Mouse (Mus musculus): ENCODE measurements around the gene Crb3.
"Not testable (repeated sequence)": the region's sequence is repeated elsewhere in the genome, so short reads cannot be mapped to it uniquely, and the experiment has no call there.

The Crb3 gene

GRCm38 (mm10) chr17:57048816-57049215 is 10.1 kb upstream of the Crb3 start:
- DNase-seq (ENCODE audit: low read depth, low spot score), result no peak
- H3K36me3 ChIP-seq (ENCODE audit: control insufficient read depth, insufficient read depth, low read length, poor library complexity, severe bottlenecking), result no peaks in the 10 kb centered on the region
- no peaks in the 10 kb centered on the region for H3K27me3 ChIP-seq (ENCODE audit: control insufficient read depth, insufficient read depth, low read length, poor library complexity, severe bottlenecking)

- not testable (repeated sequence) for H3K27me3 ChIP-seq (ENCODE audit: control insufficient read depth, insufficient read depth, low read length, poor library complexity, severe bottlenecking); H3K36me3 ChIP-seq (ENCODE audit: control insufficient read depth, insufficient read depth, low read length, poor library complexity, severe bottlenecking)
- peak; percentile 67 for DNase-seq (ENCODE audit: low read depth, low spot score)
Observed at GRCm38 (mm10) chr17:57051679-57052078, 7.2 kb upstream of the Crb3 start.

DNA sequence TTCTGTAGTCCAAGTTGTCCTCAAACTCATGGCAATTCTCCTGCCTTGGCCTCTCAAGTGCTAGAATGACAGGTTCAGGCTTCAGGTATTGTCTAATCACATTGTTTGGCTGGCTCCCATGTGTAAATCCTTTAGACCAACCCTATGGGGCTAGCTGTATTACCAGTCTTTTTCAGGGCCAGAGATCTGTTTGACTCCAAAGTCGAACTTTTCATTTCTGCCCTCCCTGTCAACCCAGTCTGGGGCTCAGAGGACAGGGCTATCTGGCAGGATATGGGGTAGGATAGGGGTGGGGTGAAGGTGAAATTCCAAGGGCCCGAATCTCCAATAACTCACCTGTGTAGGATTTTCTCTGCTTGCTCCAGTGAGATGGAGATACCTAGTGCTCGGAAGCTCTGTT is 2.7 kb upstream of the Crb3 start:
- Histone ChIP-seq H3K27me3 (ENCODE audit: control insufficient read depth, insufficient read depth, low read length, poor library complexity, severe bottlenecking) (no peaks in the 10 kb centered on the region), H3K36me3 (ENCODE audit: control insufficient read depth, insufficient read depth, low read length, poor library complexity, severe bottlenecking) (no peaks in the 10 kb centered on the region)
- DNase-seq (ENCODE audit: low read depth, low spot score), result no peak

GRCm38 (mm10) chr17:57059486-57059977 is 627 bp downstream of the Crb3 start, which contains the start of gene Slc25a23:
TSS of gene Slc25a23 (minus strand) at chr17:57059863.
- peak; percentile 50 for DNase-seq (ENCODE audit: low read depth, low spot score)
- Histone ChIP-seq H3K27me3 (ENCODE audit: control insufficient read depth, insufficient read depth, low read length, poor library complexity, severe bottlenecking) (no peaks in the 10 kb centered on the region), H3K36me3 (ENCODE audit: control insufficient read depth, insufficient read depth, low read length, poor library complexity, severe bottlenecking) (no peaks in the 10 kb centered on the region)

DNA sequence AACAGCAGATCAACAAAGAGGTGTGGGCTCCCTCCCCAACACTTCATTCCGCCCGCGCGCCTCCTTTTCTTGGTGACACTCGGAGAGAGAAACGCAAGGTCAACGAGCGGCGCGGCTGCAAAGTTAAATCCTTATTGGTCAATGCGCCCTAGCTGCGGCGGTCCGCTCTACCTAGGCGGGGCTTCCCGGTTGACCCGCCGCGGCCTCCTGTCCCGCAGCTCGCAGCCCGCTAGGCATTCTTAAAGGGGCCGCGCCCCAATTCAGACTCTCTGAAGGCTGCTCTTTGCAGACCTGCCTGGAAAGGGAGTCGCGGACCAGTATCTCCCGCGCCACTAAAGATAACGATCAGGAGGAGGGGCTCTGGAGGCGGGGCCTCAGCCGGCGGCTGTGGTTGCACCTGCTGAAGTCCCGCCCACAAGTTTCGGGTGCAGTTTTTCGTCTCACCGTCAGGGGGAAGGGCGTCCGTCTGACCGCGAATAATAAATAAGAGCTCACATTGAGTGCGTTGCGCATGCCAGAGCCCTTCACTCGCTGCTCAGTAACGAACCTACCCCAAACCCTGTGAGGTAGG is 1.4 kb downstream of the Crb3 start:
- H3K36me3 ChIP-seq (ENCODE audit: control insufficient read depth, insufficient read depth, low read length, poor library complexity, severe bottlenecking), result no peaks in the 10 kb centered on the region
- DNase-seq (ENCODE audit: low read depth, low spot score), result peak; percentile 97
- H3K27me3 ChIP-seq (ENCODE audit: control insufficient read depth, insufficient read depth, low read length, poor library complexity, severe bottlenecking), result no peaks in the 10 kb centered on the region

DNA sequence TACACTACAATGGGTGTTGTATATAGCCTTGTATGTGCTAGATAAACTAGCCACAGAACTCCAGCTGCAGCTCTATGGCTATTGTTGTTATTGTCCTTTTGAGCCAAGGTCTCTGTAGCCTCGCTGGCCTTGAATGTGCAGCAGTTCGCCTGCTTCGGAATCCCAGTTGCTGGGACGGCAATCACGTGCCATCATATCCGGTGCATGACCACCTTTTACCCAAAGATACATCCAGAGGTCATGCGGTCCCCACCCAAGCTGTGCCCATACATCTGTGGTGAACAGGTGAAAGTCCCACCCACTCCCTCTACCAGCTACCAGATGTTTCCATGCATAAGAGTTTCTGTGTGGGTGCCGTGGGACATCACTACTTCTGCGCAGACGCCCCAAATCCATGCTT is 2.2 kb downstream of the Crb3 start:
- peaks cover 1% of the 10 kb centered on the region; the same call in 1 of the 2 replicates for H3K36me3 ChIP-seq (ENCODE audit: control insufficient read depth, insufficient read depth, low read length, poor library complexity, severe bottlenecking)
- peak; percentile 66 for DNase-seq (ENCODE audit: low read depth, low spot score)

DNA sequence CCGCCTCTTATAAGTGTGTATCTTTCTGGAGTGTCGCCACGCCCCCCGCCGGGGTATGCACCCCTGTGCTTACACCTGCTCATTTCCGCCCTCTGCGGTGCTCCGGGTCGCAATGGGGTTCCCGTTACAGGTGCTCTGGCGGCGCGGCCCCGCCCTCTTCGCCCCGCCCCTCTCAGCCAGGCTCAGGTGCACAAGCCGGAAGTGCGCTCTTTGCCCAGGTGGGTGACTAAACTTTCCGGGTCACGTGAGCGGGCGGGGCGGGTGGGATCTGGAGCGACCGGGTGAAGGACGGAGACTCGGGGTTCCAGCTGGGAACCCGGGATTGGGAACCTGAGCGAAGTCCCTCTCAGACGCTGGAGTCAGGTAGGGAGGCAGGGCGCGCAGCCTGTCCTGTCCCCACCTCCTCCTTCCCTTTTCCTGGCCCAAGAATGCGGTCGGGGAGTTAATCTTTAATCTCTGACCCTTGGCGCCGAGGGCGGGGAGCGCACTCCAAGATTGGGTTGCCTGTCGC is 3.2 kb downstream of the Crb3 start:
- H3K36me3 ChIP-seq (ENCODE audit: control insufficient read depth, insufficient read depth, low read length, poor library complexity, severe bottlenecking), result peaks cover 4% of the 10 kb centered on the region
- no peaks in the 10 kb centered on the region for H3K27me3 ChIP-seq (ENCODE audit: control insufficient read depth, insufficient read depth, low read length, poor library complexity, severe bottlenecking)
- DNase-seq (ENCODE audit: low read depth, low spot score), result peak; percentile 84

More for the DNA sequence above, 2.2 kb downstream of the Crb3 start:
- H3K27me3 ChIP-seq (ENCODE audit: control insufficient read depth, insufficient read depth, low read length, poor library complexity, severe bottlenecking), result no peaks in the 10 kb centered on the region

- Histone ChIP-seq H3K36me3 (ENCODE audit: control insufficient read depth, insufficient read depth, low read length, poor library complexity, severe bottlenecking) (peaks cover 4% of the 10 kb centered on the region), H3K27me3 (ENCODE audit: control insufficient read depth, insufficient read depth, low read length, poor library complexity, severe bottlenecking) (no peaks in the 10 kb centered on the region)
- no peak for DNase-seq (ENCODE audit: low read depth, low spot score)
Observed at GRCm38 (mm10) chr17:57062548-57062947, 3.6 kb downstream of the Crb3 start.

- DNase-seq (ENCODE audit: low read depth, low spot score), result no peak
- Histone ChIP-seq H3K36me3 (ENCODE audit: control insufficient read depth, insufficient read depth, low read length, poor library complexity, severe bottlenecking) (peaks cover 4% of the 10 kb centered on the region), H3K27me3 (ENCODE audit: control insufficient read depth, insufficient read depth, low read length, poor library complexity, severe bottlenecking) (no peaks in the 10 kb centered on the region)
Observed at GRCm38 (mm10) chr17:57063031-57063430, 4.1 kb downstream of the Crb3 start.

DNA sequence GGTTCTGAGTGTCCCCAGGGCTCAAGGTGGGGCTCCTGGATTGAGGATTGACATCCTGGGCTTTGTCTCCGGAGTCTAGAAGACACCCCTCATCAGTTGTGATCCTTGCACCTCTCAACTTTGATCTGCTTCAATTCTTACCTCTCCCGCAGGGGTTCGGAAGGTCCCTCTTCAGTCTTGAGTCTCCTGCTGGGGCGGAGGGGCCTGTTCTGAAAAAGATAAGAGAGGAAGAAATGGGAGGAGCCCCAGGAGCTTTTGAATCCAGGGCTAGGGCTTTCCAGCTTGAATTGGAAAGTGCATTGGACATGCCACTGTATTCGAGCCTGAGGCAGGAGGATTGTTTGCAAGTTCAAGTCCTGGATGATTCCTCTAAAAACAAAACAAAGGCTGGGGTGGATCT is 8.0 kb downstream of the Crb3 start:
- DNase-seq (ENCODE audit: low read depth, low spot score), result no peak
- no peaks in the 10 kb centered on the region for H3K27me3 ChIP-seq (ENCODE audit: control insufficient read depth, insufficient read depth, low read length, poor library complexity, severe bottlenecking)

DNA sequence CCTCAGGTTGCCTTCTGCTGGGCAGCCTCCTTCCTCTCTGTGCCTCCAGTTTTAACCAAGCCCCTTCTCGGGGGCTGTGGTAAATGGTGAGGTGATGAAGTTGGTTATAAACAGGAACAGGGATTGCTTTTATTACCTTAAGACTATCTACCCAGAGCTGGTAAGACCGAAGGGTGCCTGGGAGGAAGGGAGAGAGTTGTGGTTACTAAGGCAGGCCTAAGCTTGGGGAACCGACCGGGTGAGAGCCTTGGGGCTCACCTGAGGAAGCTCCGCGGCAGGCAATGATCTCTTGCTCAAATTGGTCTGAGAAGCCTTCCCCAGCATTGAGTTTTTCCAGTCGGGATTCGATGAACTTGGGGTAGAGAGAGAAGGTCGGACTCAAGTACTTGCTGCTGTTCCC is 11.4 kb downstream of the Crb3 start:
- DNase-seq (ENCODE audit: low read depth, low spot score), result no peak
- H3K36me3 ChIP-seq (ENCODE audit: control insufficient read depth, insufficient read depth, low read length, poor library complexity, severe bottlenecking), result peaks cover 11% of the 10 kb centered on the region
- no peaks in the 10 kb centered on the region for H3K27me3 ChIP-seq (ENCODE audit: control insufficient read depth, insufficient read depth, low read length, poor library complexity, severe bottlenecking)

More for the DNA sequence above, 8.0 kb downstream of the Crb3 start:
- peaks cover 11% of the 10 kb centered on the region for H3K36me3 ChIP-seq (ENCODE audit: control insufficient read depth, insufficient read depth, low read length, poor library complexity, severe bottlenecking)

- DNase-seq (ENCODE audit: low read depth, low spot score), result no peak
- H3K27me3 ChIP-seq (ENCODE audit: control insufficient read depth, insufficient read depth, low read length, poor library complexity, severe bottlenecking), result no peaks in the 10 kb centered on the region
- peaks cover 11% of the 10 kb centered on the region for H3K36me3 ChIP-seq (ENCODE audit: control insufficient read depth, insufficient read depth, low read length, poor library complexity, severe bottlenecking)
Observed at GRCm38 (mm10) chr17:57070699-57071098, 11.8 kb downstream of the Crb3 start.

- H3K36me3 ChIP-seq (ENCODE audit: control insufficient read depth, insufficient read depth, low read length, poor library complexity, severe bottlenecking), result no peaks in the 10 kb centered on the region
- no peaks in the 10 kb centered on the region for H3K27me3 ChIP-seq (ENCODE audit: control insufficient read depth, insufficient read depth, low read length, poor library complexity, severe bottlenecking)
- DNase-seq (ENCODE audit: low read depth, low spot score), result no peak
Observed at GRCm38 (mm10) chr17:57076916-57077315, 18.0 kb downstream of the Crb3 start.

DNA sequence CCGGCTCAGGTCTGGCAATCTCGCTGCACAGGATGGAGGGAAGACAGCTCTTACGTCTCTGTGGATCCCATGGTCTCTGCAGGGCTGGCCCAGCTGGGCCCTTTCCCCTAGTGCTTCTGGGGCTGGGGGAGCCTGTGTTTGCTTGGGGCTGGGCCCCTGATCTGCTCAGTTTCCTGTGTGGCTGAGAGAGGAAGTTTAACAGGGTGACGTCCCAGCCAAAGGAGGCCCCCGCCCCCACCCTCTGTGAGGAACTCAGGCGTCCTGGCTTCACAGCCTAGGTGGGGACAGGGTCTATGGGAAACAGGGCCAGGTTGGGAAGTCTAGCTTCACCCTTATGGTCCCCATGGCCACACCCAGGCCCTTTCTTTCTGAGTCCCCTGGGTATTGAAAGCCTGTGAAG is 19.4 kb downstream of the Crb3 start, which contains the start of gene Dennd1c:
TSS of gene Dennd1c (minus strand) at position 179 of the 400 bp plus-strand sequence.
- DNase-seq (ENCODE audit: low read depth, low spot score), result peak; percentile 81
- Histone ChIP-seq H3K36me3 (ENCODE audit: control insufficient read depth, insufficient read depth, low read length, poor library complexity, severe bottlenecking) (no peaks in the 10 kb centered on the region), H3K27me3 (ENCODE audit: control insufficient read depth, insufficient read depth, low read length, poor library complexity, severe bottlenecking) (no peaks in the 10 kb centered on the region)

DNA sequence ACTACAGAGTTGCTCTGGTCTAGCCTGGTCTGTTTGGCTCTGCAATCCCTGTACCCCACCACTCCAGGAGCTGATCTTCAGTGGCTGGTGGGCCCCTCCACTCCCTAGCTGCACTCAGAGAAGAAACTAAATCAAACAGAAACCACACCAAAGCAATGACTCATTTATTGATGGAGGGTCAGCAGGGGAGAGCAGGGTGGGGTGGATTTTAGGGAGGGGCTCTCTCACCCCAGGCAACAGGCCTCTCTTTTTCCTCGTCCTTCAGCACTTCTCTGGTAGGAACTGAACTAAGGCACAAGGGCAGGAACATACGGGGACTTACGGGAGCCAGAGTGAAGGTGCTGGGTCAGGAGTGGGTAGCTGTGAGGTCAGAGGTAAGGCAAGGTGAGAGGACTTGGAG is 21.0 kb downstream of the Crb3 start:
- no peaks in the 10 kb centered on the region for H3K27me3 ChIP-seq (ENCODE audit: control insufficient read depth, insufficient read depth, low read length, poor library complexity, severe bottlenecking)
- H3K36me3 ChIP-seq (ENCODE audit: control insufficient read depth, insufficient read depth, low read length, poor library complexity, severe bottlenecking), result no peaks in the 10 kb centered on the region
- no peak for DNase-seq (ENCODE audit: low read depth, low spot score)

All from splenic B cell, adult 2 months (primary cell).